Mouse (Mus musculus): ENCODE measurements at regions not wholly inside any gene's neighbourhood (a gene's known extent, or its start where the extent isn't known, plus 50 kb on each side); places are given as distances from the start of the nearest gene placed in this dataset.

- no peak overlapping the region for H3K27ac ChIP-seq (ENCODE audit: low read length)
- no peak overlapping the region for H3K4me2 ChIP-seq (ENCODE audit: low read depth, low read length)
- WGBS: 38% methylated on average over 2 of the region's 2 CpGs
- no peaks in the 10 kb centered on the region for H3K36me3 ChIP-seq (ENCODE audit: control insufficient read depth, insufficient read depth, low read length)
- no peaks in the 10 kb centered on the region for H3K27me3 ChIP-seq (ENCODE audit: control insufficient read depth, insufficient read depth, low read length)
- H3K9me3 ChIP-seq (replicated peaks; ENCODE audit: control insufficient read depth, low read length): no peaks in the 10 kb centered on the region
- no peak for ATAC-seq (ENCODE audit: insufficient read depth, low FRiP score)
- no peaks in the 10 kb centered on the region for H3K4me1 ChIP-seq (ENCODE audit: control insufficient read depth, insufficient read depth, low read length)
- no peak overlapping the region for H3K9ac ChIP-seq (ENCODE audit: low read length)
- no peak overlapping the region for H3K4me3 ChIP-seq (replicated peaks; ENCODE audit: low read length)
These were observed 135.6 kb upstream of the Fstl4 start for GRCm38 (mm10) chr11:52628875-52629274.

- Histone ChIP-seq H3K27me3 (ENCODE audit: control insufficient read depth, insufficient read depth, low read length) (no peaks in the 10 kb centered on the region), H3K9me3 (replicated peaks; ENCODE audit: control insufficient read depth, low read length) (no peaks in the 10 kb centered on the region), H3K9ac (ENCODE audit: low read length) (no peak overlapping the region), H3K4me1 (ENCODE audit: control insufficient read depth, insufficient read depth, low read length) (no peaks in the 10 kb centered on the region), H3K27ac (ENCODE audit: low read length) (no peak overlapping the region), H3K4me2 (ENCODE audit: low read depth, low read length) (no peak overlapping the region), H3K4me3 (replicated peaks; ENCODE audit: low read length) (no peak overlapping the region), H3K36me3 (ENCODE audit: control insufficient read depth, insufficient read depth, low read length) (no peaks in the 10 kb centered on the region)
- 53% methylated on average over 5 of the region's 5 CpGs for WGBS
- ATAC-seq (ENCODE audit: insufficient read depth, low FRiP score): no peak
These were observed 134.7 kb upstream of the Fstl4 start for GRCm38 (mm10) chr11:52629776-52630175.

DNA sequence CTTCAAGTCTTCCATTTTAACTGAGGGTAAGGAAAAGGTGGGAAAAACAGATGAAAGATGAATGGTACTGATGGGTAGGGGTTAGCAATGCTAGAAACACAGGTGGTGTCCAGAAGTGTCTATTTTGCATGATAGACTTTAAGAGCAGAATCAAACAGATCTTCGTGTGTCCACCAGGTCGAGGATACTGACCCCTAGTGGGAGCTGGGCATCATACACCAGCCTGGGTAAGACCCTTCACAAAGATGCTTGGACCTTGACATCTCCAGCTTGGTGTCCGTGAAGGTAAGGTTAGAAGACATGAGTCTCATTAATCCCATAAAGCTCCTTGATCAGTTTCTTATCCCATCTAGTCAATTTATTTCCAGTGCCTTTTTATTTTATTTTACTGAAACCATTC is 132.9 kb upstream of the Fstl4 start:
- Histone ChIP-seq H3K27me3 (ENCODE audit: control insufficient read depth, insufficient read depth, low read length) (no peaks in the 10 kb centered on the region), H3K9me3 (replicated peaks; ENCODE audit: control insufficient read depth, low read length) (no peaks in the 10 kb centered on the region), H3K4me2 (ENCODE audit: low read depth, low read length) (no peak overlapping the region), H3K27ac (ENCODE audit: low read length) (no peak overlapping the region), H3K9ac (ENCODE audit: low read length) (no peak overlapping the region), H3K4me3 (replicated peaks; ENCODE audit: low read length) (no peak overlapping the region), H3K4me1 (ENCODE audit: control insufficient read depth, insufficient read depth, low read length) (no peaks in the 10 kb centered on the region), H3K36me3 (ENCODE audit: control insufficient read depth, insufficient read depth, low read length) (no peaks in the 10 kb centered on the region)
- WGBS: 41% methylated on average over 3 of the region's 3 CpGs
- ATAC-seq (ENCODE audit: insufficient read depth, low FRiP score): no peak

DNA sequence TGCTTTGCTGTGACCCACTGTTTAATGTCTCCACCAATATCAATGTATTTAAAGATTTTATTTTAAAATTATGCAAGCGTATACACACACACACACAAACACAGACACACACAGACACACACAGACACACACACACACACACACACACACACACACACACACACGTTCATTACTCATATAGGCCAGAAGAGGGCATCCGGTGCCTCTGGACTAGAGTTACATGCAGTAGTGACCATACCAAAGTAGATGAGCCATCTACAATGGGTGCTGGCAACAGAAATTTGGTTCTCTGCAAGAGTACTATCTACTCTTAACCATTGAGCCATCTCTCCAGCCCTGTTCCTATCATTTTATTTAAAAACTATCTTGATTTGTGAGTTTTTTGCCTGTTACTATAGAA is 130.2 kb upstream of the Fstl4 start:
- no peak overlapping the region for H3K4me3 ChIP-seq (replicated peaks; ENCODE audit: low read length)
- H3K9me3 ChIP-seq (replicated peaks; ENCODE audit: control insufficient read depth, low read length): no peaks in the 10 kb centered on the region
- no peaks in the 10 kb centered on the region for H3K36me3 ChIP-seq (ENCODE audit: control insufficient read depth, insufficient read depth, low read length)
- H3K9ac ChIP-seq (ENCODE audit: low read length): no peak overlapping the region
- 87% methylated on average over 3 of the region's 3 CpGs for WGBS
- no peaks in the 10 kb centered on the region for H3K4me1 ChIP-seq (ENCODE audit: control insufficient read depth, insufficient read depth, low read length)
- H3K27ac ChIP-seq (ENCODE audit: low read length): no peak overlapping the region
- ATAC-seq (ENCODE audit: insufficient read depth, low FRiP score): no peak
- H3K4me2 ChIP-seq (ENCODE audit: low read depth, low read length): no peak overlapping the region
- no peaks in the 10 kb centered on the region for H3K27me3 ChIP-seq (ENCODE audit: control insufficient read depth, insufficient read depth, low read length)

GRCm38 (mm10) chr11:52635716-52636389 is 128.6 kb upstream of the Fstl4 start:
- H3K36me3 ChIP-seq (ENCODE audit: control insufficient read depth, insufficient read depth, low read length): no peaks in the 10 kb centered on the region
- H3K27me3 ChIP-seq (ENCODE audit: control insufficient read depth, insufficient read depth, low read length): no peaks in the 10 kb centered on the region; the same call in 1 of the 2 replicates
- WGBS: 38% methylated on average over 13 of the region's 13 CpGs
- ATAC-seq (ENCODE audit: insufficient read depth, low FRiP score): no peak
- H3K4me3 ChIP-seq (replicated peaks; ENCODE audit: low read length): no peak overlapping the region
- H3K4me2 ChIP-seq (ENCODE audit: low read depth, low read length): no peak overlapping the region
- no peak overlapping the region for H3K27ac ChIP-seq (ENCODE audit: low read length)
- H3K4me1 ChIP-seq (ENCODE audit: control insufficient read depth, insufficient read depth, low read length): no peaks in the 10 kb centered on the region
- H3K9ac ChIP-seq (ENCODE audit: low read length): no peak overlapping the region
- H3K9me3 ChIP-seq (replicated peaks; ENCODE audit: control insufficient read depth, low read length): no peaks in the 10 kb centered on the region

DNA sequence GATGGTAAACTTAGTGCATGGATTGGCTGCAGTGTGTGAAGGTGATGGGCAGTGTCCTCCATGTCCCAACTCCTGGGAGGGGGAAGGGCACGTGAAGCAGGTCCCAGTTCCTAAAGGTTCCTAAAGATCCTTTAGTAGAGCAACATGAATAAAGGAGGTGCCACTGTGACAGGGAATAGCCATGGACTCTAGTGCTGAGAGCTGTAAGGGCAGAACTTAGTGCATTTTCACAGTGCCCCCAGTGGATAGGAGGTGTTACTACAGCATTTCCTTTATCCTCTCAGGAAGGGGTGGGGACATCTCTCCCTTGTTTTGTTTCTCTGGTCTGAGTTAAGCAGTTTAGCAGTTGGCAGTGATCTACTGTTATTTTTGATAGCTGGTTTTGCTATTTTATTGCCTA is 125.5 kb upstream of the Fstl4 start:
- H3K27me3 ChIP-seq (ENCODE audit: control insufficient read depth, insufficient read depth, low read length): no peaks in the 10 kb centered on the region; the same call in 1 of the 2 replicates
- no peak overlapping the region for H3K27ac ChIP-seq (ENCODE audit: low read length)
- WGBS: 96% methylated on average over 1 of the region's 1 CpGs
- H3K4me1 ChIP-seq (ENCODE audit: control insufficient read depth, insufficient read depth, low read length): no peaks in the 10 kb centered on the region
- no peaks in the 10 kb centered on the region for H3K9me3 ChIP-seq (replicated peaks; ENCODE audit: control insufficient read depth, low read length)
- H3K4me2 ChIP-seq (ENCODE audit: low read depth, low read length): no peak overlapping the region
- no peak overlapping the region for H3K4me3 ChIP-seq (replicated peaks; ENCODE audit: low read length)
- no peak overlapping the region for H3K9ac ChIP-seq (ENCODE audit: low read length)
- no peak for ATAC-seq (ENCODE audit: insufficient read depth, low FRiP score)
- no peaks in the 10 kb centered on the region for H3K36me3 ChIP-seq (ENCODE audit: control insufficient read depth, insufficient read depth, low read length)

GRCm38 (mm10) chr11:52641725-52642338 is 122.6 kb upstream of the Fstl4 start:
- Histone ChIP-seq H3K27me3 (ENCODE audit: control insufficient read depth, insufficient read depth, low read length) (no peaks in the 10 kb centered on the region; the same call in 1 of the 2 replicates), H3K27ac (ENCODE audit: low read length) (no peak overlapping the region), H3K4me3 (replicated peaks; ENCODE audit: low read length) (no peak overlapping the region), H3K36me3 (ENCODE audit: control insufficient read depth, insufficient read depth, low read length) (no peaks in the 10 kb centered on the region), H3K9ac (ENCODE audit: low read length) (no peak overlapping the region), H3K4me1 (ENCODE audit: control insufficient read depth, insufficient read depth, low read length) (no peaks in the 10 kb centered on the region), H3K4me2 (ENCODE audit: low read depth, low read length) (no peak overlapping the region), H3K9me3 (replicated peaks; ENCODE audit: control insufficient read depth, low read length) (no peaks in the 10 kb centered on the region)
- ATAC-seq (ENCODE audit: insufficient read depth, low FRiP score): no peak
- WGBS: 51% methylated on average over 14 of the region's 14 CpGs

- Histone ChIP-seq H3K27me3 (ENCODE audit: control insufficient read depth, insufficient read depth, low read length) (no peaks in the 10 kb centered on the region; the same call in 1 of the 2 replicates), H3K9me3 (replicated peaks; ENCODE audit: control insufficient read depth, low read length) (no peaks in the 10 kb centered on the region), H3K4me2 (ENCODE audit: low read depth, low read length) (no peak overlapping the region), H3K4me1 (ENCODE audit: control insufficient read depth, insufficient read depth, low read length) (peaks cover 10% of the 10 kb centered on the region; the same call in 1 of the 2 replicates), H3K9ac (ENCODE audit: low read length) (no peak overlapping the region), H3K36me3 (ENCODE audit: control insufficient read depth, insufficient read depth, low read length) (no peaks in the 10 kb centered on the region), H3K4me3 (replicated peaks; ENCODE audit: low read length) (no peak overlapping the region), H3K27ac (ENCODE audit: low read length) (no peak overlapping the region)
- 24% methylated on average over 6 of the region's 6 CpGs for WGBS
- ATAC-seq (ENCODE audit: insufficient read depth, low FRiP score): no peak
These were observed 120.2 kb upstream of the Fstl4 start for GRCm38 (mm10) chr11:52644081-52644768.

GRCm38 (mm10) chr11:52648176-52648839 is 116.1 kb upstream of the Fstl4 start:
- Histone ChIP-seq H3K9me3 (replicated peaks; ENCODE audit: control insufficient read depth, low read length) (no peaks in the 10 kb centered on the region), H3K9ac (ENCODE audit: low read length) (no peak overlapping the region), H3K4me1 (ENCODE audit: control insufficient read depth, insufficient read depth, low read length) (peaks cover 10% of the 10 kb centered on the region; the same call in 1 of the 2 replicates), H3K4me3 (replicated peaks; ENCODE audit: low read length) (no peak overlapping the region), H3K27ac (ENCODE audit: low read length) (no peak overlapping the region; the same call in 1 of the 2 replicates), H3K4me2 (ENCODE audit: low read depth, low read length) (no peak overlapping the region), H3K36me3 (ENCODE audit: control insufficient read depth, insufficient read depth, low read length) (no peaks in the 10 kb centered on the region), H3K27me3 (ENCODE audit: control insufficient read depth, insufficient read depth, low read length) (no peaks in the 10 kb centered on the region)
- ATAC-seq (ENCODE audit: insufficient read depth, low FRiP score): no peak
- WGBS: 38% methylated on average over 15 of the region's 15 CpGs

Data from stomach, embryonic 16.5 days (tissue).